Mouse (Mus musculus) spleen, adult 2 months (tissue): Measurements from ENCODE around the gene Srsf2.

ENCODE experiments used
- CTCF ChIP-seq: fragments of 200-500 bp; IDR thresholded peaks from 2 replicates; pipeline ENCODE4 v1.5.1; 2011; ENCODE audit warnings: mild to moderate bottlenecking, inconsistent platforms; ENCODE audit not compliant: insufficient read depth, insufficient read length, insufficient replicate concordance; ENCODE audit errors: extremely low read depth
- POLR2A ChIP-seq: fragments of 200-500 bp; IDR thresholded peaks from 2 replicates; pipeline ENCODE4 v1.6.1; 2011; ENCODE audit warnings: low read depth, low read length, inconsistent platforms

DNA sequence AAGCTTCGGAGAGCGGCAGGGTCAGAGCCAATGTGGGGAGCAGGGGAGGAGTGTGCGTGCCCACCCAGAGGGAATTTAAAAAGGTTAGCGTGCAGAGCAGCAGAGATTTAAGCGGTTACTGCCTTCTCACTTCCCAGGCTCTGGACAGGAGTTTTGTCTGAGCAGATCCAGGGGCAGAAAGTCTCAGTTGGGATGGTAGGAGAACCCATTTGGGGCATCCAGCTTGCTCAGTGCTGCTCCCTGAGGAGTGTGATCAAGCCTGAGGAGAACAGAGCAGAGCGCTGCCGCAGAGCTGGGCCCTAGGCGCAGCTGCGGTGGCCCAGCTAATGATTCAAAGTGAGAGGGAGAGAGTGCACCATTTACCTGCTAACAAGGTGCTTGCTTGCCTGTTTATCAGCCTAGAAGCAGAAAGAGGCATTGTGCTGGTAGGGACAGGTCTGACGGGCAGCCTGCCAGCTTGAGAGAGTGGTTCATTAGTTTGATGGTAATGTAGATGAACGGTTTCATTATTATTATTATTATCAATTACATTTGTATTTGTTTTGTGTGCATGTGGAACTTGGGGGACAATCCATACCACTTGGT, 44.0 kb downstream of the Srsf2 start:
- TF ChIP-seq CTCF (no peak), POLR2A (no peak)
